Mouse (Mus musculus): ENCODE measurements at regions not wholly inside any gene's neighbourhood (a gene's known extent, or its start where the extent isn't known, plus 50 kb on each side); places are given as distances from the start of the nearest gene placed in this dataset.

GRCm38 (mm10) chr5:119385506-119385905 lies 285.0 kb upstream of the Tbx3 start:
- no peak for TF ChIP-seq POLR2A (IDR thresholded peaks at IDR 0.05; ENCODE audit: control insufficient read depth, low read depth, low read length)
- TF ChIP-seq CTCF (IDR thresholded peaks at IDR 0.05; ENCODE audit: control insufficient read depth, insufficient read depth, insufficient replicate concordance, low read depth, low read length): no peak
